Mouse (Mus musculus): ENCODE measurements at regions not wholly inside any gene's neighbourhood (a gene's known extent, or its start where the extent isn't known, plus 50 kb on each side); places are given as distances from the start of the nearest gene placed in this dataset.
A peak's percentile ranks its signal among the peaks of the same experiment; 100 is the strongest.

DNA sequence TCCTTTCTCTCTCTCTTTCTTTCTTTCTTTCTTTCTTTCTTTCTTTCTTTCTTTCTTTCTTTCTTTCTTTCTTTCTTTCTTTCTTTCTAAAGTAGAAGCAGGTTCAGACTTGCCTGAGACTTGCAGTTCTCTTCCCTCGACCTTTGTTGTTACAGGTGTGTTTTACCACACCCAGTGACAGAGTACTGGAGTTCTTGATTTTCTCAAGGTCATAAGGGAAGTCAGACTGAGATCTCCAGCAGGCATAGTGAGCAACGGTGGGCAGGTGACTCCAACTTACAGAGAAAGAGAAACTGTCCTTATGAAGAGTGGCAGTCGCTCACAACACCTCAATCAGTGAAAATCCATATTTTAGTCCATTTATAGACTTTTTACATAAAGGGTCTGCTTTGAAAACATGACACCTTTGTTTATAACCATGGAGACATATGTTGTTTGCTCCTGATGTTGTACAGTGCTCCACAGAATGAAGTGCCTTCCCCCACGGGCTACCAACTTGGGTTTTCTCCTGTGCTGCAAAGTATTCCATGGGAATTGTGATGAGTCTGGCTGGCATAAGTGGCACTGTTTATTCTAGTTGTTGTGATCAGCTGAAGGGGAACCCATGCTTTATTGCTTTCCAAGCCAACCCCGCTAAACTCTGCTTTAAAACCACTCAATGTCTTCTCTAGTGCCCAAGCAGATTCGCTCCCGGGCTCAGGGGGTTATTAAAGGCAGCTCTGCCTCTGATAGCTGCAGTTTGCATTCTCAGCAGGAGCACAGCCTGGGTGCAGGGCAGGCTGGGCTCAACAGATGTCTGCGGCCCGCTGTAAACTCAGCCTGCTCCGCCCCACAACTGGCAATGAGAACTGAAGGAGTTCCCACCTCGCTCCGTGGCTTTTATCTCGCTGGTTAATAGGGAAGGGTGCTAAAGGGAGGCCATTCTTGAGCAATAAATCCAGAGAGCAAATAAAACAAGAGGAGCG is 132.6 kb upstream of the Jade1 start:
- peak; percentile 28 for DNase-seq (ENCODE audit: low read depth, low spot score)

DNA sequence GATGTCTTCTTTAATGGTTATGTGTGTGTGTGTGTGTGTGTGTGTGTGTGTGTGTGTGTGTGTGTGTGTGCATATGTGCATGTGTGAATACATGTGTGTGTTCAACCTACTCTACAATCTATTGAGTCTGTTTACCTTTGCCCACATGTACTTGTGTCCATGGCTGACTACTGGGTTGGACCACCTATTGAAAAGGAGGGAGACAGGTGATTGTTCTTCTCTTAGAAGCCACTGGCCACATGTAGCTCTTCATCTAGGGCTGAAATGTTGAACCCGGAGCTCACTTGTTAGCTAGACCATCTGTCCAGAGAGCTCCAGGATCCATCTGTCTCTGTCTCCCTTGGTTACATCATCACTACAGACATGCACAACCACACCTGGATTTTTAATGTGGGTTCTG is 141.8 kb upstream of the Jade1 start:
- DNase-seq (ENCODE audit: low read depth, low spot score): no peak

DNA sequence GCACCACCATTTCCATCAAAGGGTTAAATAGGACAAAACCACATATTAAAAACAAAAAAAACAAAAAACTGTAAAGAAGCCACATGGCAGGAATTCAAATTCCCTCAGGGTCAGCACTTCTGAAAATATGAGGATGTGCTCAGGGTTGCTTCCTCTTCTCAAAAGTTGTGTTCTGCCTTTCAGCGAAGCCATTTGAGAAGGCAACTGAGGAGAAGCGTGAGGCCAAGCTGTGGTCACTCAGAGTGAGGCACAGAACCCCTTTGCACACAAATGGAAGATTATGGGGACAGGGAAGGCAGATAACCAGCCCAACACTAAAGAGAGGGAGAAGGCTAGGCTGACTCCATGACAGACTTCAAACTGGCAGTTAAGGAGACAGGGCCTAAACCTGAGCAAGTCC is 142.8 kb upstream of the Jade1 start:
- DNase-seq (ENCODE audit: low read depth, low spot score): no peak

DNA sequence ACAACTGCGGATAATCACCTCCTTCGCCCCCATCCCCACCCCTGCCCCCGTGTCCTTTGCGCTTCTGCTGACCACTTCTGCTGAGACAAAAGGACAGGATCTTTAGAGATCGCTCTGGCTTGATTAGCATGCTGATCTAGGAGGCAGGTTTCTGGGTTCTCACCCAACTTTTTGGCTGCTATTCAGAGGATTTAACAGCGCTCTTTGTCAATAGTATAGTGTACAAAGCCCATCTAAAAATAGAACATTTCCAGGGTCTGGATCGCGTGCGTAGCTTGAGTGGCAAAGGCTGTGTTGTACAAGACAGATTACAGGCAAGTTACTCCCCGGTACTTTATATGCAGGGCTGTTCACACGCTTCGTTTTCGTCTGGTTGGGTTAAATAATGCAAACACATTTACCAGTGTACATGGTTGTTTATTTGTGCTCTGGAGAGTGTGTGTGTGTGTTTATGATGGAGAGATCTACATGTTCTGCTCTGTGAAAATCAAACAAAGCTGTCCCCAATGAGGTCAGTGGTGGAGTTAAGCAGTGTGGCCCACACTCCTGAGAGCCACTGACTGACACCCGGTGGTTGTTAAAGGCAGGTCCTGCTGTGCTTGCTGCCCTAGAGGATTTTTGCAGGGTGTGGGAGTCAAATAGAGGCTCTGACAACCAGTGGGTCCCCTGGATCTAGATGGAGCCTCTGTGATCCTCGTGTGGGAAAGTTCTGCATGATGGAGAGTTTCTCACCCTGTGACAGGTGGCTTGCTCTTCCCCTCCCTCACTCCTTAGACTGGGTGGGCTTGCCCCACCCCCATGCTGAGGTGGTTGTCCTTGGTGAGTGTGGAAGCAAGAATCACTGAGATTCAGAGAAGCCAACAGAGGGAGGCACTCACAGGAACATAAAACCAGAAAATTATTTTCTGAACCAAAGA is 146.5 kb upstream of the Jade1 start:
- DNase-seq (ENCODE audit: low read depth, low spot score): no peak

DNA sequence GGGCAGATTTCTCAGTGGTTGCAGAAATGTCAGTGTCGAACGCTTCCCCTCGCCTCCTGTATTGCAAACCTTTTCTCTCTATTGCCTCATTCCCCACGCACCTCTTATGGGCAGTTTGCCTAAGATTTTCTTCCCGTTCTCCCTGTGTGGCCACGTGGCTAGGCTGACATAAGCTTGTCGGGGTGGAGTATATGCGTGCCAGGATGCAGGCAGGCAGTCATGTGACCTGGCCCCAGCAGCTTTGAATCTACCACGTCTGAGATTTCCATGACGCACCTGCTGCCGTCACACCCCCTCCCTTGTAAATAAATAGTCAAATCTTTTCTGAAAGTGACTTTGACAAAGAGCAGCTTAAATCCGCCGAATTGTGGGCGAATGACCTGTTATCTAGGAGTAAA is 147.1 kb upstream of the Jade1 start:
- no peak for DNase-seq (ENCODE audit: low read depth, low spot score)

DNA sequence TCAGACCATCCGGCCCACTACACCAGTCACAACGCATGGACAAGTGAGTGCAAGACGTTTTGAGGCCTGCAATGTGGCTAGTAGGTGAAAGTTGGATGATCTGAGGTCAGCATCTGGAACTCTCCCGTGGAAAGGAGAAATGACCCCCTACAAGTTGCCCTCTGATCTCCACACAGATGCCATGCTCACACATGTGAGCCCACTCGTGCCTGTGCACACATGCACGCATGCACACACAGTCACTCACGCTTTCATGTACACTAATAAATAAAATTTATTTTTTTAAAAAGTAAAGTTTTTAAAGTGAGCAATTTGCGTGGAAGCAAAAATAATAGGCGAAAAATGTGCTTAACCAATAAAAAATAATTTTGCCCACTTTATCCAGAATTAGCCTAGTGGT is 147.5 kb upstream of the Jade1 start:
- no peak for DNase-seq (ENCODE audit: low read depth, low spot score)

DNA sequence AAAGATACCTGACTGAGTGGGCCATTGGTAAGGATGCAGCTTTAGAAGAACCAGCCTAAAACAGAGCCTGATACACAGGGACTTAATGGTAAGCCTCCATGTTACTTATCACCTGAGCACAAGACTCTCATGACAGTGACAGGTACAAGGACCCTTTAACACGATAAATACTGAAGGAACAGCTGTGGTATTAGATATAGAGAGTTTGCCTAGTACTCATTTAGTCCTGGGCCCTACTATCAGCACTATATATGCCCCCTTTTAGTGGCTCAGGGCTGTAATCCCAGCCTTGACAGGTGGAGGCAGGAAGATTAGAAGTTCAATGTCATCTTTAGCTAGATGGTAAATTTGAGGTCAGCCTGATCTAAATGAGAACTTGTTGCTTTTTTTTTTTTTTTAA is 148.0 kb upstream of the Jade1 start:
- DNase-seq (ENCODE audit: low read depth, low spot score): no peak

DNA sequence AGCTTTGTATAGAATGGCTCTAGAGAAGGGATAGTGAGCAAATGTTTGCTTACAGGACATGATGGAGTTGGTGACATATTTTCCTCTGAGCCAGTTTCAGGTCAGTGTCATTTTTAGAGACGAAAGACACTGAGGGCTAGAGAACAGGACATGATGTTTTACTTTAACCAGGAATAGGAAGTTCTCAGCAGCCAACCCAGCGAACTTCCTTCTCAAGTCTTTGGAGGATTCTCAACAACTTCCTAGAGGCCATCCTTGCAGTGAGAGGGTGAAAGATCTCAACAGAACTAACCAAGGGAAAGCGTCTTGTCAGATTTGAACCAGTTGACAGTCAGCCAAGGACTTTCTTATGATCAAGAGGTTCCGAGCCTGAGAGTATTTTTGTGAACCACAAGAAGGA is 153.7 kb upstream of the Jade1 start:
- no peak for DNase-seq (ENCODE audit: low read depth, low spot score)

DNA sequence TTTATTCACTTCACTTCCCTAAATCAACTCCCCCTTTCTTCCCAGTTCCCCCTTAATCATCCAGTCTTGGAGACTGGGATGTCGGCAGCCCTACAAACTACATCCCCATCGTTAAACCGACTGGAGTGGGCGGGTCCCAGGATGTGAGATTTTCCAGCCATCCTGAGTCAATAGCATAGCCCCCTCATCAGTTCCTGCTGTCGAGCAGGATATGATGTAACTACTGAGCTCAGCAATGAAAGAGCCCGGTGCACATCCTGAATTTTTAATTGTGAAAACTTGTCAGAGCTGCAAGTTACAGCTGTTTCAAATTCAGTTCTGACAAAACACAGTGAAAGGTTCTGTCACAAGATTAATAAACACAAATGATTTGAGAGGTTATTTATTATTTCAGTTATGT is 165.7 kb upstream of the Jade1 start:
- no peak for DNase-seq (ENCODE audit: low read depth, low spot score)

DNA sequence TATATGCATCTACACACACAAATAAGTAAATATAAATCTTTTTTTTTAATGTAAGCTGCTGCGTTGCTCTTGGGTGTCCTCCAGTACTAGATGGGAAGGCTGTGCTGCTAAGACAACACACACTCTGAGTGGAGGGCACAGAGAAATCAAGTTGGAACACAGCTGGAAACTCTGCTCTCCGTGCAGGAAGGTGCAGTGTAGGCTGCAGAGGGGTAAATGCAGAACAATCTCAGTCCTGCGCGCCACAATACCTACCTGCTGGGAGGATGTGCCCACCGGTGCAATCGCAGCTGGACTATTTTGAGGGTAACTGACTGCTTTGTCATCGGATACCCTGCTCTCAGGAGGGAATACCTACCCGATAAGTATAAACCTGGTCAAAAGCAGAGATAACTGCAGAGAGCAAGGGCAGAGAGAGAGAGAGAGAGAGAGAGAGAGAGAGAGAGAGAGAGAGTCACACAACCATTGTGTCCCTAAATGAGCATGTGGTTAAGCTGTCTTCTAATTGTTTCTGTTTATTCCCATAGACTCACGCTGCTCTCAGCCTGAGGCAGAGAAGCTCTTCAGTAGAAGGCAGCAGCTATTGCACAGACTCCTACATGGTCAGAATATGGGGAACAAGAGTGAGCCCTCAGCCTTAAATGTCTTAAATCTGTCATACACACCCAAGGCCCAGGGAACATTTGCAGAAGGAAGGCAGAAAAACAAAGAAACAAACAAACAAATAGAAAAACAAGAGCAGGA is 167.9 kb upstream of the Jade1 start:
- DNase-seq (ENCODE audit: low read depth, low spot score): no peak

DNA sequence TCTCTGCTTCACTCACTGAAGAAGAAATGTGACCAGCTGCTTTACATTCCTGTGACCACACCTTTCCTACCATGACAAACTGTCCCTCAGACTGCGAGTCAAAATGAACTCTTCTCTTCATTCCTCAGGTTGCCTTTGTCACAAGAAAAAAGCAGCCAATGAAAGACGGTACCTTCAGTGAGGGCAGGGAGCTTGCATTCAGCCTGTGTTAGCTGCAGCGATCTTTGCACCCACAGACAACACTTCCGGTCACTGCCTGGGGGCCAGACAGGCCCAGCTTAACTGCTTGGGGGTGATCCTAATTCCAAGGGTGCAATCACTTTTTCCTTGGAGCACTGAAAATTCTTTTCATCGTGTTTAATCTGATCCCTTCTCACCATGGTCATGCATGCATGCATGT is 169.2 kb upstream of the Jade1 start:
- no peak for DNase-seq (ENCODE audit: low read depth, low spot score)

DNA sequence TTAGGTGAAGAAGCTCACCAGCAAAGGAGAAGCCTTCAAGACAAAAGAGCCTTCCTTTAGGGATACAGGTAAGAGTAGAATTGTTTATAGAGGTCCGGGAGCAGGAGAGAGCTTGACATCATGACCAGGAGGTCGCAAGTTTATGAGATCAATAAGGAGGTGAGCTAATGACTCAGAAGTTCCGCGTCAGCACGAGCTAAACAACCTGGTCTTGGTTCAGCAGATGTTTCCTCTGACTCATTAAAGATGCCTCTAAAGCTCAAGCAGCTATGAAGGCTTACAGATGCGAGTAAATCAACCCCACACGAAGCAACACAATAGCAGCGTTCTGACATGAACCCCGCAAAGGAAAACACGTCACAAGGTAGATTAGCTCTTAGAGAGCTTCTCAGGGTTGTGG is 171.1 kb upstream of the Jade1 start:
- DNase-seq (ENCODE audit: low read depth, low spot score): no peak

DNA sequence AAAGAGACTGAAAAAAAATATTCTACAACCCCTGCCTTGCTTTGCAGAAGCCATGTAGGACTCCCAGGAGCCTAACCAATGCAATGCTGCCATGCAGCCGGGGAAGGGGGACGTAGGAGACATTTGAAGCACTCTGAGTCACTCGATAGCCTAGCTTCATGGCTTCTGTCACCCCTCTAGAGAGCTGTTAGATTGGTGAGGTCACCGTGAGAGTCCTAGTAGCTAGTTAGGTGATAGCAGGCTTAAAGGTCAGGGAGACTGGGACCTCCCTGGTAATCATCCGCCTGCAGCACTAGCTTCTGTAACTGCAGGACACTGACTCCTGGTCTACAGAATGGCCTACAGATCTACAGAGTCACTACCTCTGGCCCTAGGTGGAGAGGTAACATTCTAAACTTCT is 177.0 kb upstream of the Jade1 start:
- no peak for DNase-seq (ENCODE audit: low read depth, low spot score)

DNA sequence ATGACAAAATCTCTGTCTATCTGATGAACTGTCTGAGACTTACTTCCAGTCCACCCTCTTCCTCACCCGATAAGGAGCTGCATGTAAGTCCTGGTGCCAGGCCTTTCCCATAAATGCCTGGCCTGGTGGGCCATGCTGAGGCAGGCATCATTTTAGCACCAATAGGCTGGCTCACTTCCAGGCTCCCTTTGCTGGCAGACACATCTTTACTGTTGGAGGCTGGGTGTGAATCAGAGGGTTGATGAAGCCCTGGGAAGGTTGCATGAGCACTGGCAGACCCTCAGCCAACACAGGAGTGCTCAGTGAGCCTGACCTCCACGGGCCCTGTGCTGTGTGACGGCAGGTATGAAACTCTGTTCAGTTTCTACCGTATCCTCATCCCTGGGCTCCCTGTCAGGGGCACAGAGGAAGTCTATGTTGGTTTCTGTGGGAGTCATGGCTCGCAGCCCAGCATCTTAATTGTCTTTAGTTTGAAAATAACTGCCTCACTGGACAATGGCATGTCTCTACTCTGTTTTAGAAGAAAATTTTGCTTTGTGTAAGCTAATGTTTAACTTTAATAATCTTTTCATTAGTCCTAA is 177.6 kb upstream of the Jade1 start:
- DNase-seq (ENCODE audit: low read depth, low spot score): no peak

DNA sequence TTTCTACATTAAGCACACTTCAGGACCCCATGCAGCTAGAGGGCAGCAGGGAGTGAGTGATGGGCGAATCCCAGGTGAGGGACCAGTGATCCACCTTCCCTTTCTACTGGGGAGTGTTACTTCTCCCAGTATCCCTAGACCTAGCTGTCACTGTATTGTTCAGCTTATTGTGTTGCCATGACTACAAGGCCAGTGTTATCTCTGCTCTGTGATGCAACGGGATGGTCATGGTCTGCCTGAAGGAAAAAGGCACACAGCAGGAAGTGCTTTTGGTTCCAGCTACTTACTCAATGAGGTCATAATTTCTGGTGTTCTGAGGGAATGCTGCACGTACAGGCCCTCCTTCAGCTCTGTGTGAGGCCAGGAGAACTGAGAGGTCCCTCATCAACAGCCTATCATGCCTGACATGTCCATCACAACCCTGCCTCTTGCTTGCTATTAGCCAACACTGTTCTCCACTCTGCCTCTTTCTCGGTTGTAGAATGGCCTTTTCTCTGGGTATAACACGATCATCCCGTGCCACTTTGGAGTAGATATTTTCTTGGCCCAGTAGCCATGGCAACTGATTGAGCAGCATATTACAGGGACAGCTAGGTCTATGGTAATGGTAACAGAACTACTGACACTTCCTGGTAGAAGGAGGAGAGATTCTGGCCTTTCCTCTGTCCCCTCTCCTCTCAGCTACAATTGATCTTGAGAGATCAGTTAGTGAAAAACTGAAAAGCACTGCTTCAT is 178.5 kb upstream of the Jade1 start:
- no peak for DNase-seq (ENCODE audit: low read depth, low spot score)

DNA sequence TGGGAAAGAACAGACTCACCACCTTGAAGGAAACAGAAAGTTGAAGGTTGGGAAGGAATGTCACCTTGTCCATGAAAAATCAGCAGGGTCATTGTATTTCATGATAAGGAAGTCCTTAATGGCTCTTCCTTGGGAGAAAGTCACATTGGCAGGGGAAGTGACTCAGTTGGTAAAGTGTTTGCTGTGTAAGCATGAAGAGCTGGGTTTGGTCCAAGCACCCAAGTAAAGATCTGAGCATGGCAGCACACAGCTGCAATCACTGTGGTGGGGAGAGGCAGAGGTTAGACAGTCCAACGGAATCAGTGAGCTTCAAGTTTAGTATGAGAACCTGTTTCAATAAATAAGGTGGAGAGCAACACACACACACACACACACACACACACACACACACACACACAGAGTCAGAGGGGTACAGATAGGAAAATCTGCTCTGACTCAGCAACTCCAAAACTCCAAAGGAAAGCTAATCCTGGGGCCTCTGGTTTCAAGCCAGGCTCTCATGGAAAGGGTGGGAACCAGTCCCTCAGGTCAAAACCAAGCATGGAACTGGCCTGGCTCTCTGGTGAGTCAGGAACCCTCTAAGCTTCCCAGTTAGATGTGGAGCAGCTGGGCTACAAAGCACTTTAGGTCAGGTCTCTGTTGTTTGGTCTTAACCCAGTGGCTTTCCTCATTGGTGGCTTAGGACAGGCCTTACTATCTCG is 180.2 kb upstream of the Jade1 start:
- DNase-seq (ENCODE audit: low read depth, low spot score): no peak

DNA sequence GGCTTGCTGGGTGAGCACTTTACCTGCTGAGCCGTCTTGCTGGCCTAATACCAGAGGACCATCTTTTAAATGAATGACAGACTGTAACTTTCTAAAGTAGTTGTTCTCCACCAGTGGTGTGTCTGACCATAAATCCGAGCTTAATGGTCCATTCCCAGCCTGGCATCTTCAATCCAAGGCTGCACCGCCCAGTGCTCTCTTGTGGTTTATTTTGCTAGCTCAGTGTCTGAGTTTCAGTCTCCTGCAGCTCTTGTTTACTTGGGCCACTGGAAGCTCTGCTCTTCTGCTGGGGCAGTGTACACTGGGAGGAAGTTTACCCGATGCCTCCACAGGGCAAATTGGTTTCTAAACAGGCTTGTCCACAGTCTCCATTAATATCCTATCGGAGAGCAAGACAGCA is 182.3 kb upstream of the Jade1 start:
- no peak for DNase-seq (ENCODE audit: low read depth, low spot score)

DNA sequence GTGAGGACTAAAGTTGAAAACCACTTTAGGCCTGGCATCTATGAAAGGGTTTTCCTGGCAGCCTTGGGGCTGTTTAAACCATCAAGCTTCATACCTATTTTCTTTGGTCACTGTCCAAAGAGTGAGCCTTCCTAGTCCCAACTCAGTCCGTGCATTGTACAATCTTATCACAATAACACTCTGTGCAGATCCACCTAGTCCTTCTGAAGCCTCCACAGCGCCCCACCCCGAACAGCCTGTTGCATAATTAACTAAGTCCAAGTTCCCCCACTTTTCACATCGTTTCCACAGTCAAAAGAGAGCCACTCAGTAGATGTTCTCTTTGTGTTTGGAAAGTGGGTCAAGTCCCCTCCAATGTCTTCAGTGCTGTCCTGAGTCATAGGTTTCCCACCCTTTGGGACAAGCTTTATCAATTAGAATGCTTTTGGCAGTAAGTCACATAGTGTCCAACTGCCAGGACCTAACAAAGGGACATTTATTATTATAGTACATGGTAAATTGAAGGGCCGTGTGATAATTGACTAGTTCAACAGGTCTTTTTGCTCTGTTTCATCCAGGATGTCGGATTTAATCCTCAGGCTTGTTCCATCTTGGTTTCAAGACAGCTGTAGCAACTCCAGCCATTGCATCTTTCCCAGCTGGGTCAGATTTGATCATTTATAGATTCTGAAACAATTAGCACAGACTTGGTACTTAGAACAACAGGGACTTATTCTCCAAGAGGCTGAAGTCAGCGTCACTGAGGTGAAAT is 187.0 kb upstream of the Jade1 start:
- no peak for DNase-seq (ENCODE audit: low read depth, low spot score)

DNA sequence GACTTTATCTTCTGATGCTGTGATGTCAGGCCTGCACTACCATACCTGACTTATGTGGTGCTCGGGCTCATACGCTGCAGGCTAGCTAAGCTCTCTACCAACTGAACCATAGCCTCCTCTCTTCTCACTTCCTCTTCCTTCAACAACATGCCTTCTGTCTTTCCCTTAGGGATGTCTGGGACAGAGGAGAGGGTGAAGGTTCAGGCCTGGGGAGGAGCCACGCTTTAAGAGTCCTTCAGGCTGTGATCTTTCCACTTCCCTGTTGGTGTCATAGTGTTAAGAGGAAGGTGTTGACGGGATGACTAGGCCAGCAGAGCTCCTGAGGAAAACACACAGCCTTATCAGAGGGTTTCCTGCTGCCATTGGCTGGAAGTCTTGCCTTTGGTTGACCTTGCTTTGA is 188.8 kb upstream of the Jade1 start:
- no peak for DNase-seq (ENCODE audit: low read depth, low spot score)

DNA sequence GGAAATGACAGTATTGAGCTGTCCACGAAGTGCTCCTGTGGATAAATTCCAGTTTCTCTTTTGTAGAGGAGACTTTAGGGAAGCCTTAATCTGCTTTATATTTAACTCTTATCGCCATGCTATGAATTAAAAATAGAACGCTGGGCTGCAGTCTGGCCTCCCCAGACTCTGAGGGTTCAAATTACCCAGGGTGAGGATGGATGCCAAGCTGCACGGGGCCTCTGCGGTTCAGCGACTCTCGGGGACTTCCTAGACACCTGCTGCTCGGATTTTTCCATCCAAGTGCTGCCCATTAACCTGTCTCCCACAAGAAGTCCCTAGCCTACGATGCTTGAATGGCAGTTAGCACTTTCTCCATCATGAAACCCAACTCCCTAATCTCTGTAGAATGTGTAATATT is 189.3 kb upstream of the Jade1 start:
- no peak for DNase-seq (ENCODE audit: low read depth, low spot score)
